Mouse (Mus musculus) midbrain, embryonic 10.5 days (tissue): ENCODE results near the gene Pspn. TPM values are rescaled to one million over a fixed set of nuclear protein-coding genes. Genes with fewer than 3 reads are reported as not detected.

Experiments used
- DNase-seq: peaks from one replicate; pipeline ENCODE4 v3.0.0-alpha.2; 2017; ENCODE audit warnings: low spot score
- H3K27ac ChIP-seq: fragments of 300-500 bp; sonication (generic); replicated peaks from 2 replicates; pipeline ENCODE4 v1.5.1; 2016; ENCODE audit warnings: mild to moderate bottlenecking
- H3K27me3 ChIP-seq: fragments of 300-500 bp; sonication (generic); 2 replicates; pipeline ENCODE4 v1.6.1; 2016; ENCODE audit warnings: low read depth, mild to moderate bottlenecking; ENCODE audit not compliant: poor library complexity, severe bottlenecking
- H3K36me3 ChIP-seq: fragments of 300-500 bp; sonication (generic); 2 replicates; pipeline ENCODE4 v1.6.1; 2016; ENCODE audit warnings: mild to moderate bottlenecking, moderate library complexity
- H3K4me1 ChIP-seq: fragments of 300-500 bp; sonication (generic); 2 replicates; pipeline ENCODE4 v1.6.1; 2016
- H3K4me3 ChIP-seq: fragments of 300-500 bp; sonication (generic); 2 replicates; pipeline ENCODE4 v1.5.1; 2016; ENCODE audit warnings: mild to moderate bottlenecking, moderate library complexity
- H3K9me3 ChIP-seq: fragments of 300-500 bp; sonication (generic); replicated peaks from 2 replicates; pipeline ENCODE4 v1.6.1; 2016; ENCODE audit warnings: mild to moderate bottlenecking
- WGBS: fragments of 180-500 bp; shearing (Covaris S2); methylation state at CpG from one replicate; pipeline ENCODE4 v1.1.7; 2016; 5-methylcytosine and 5-hydroxymethylcytosine counted together
- polyA plus RNA-seq: library from polyadenylated mRNA; unstranded; fragments of >200 nt; fragmentation: Nextera tagmentation; extraction: Ambion mirVana; gene quantifications from 2 replicates; pipeline ENCODE4 v1.2.1, GENCODE M21; 2016

Gene Pspn
- polyA plus RNA-seq: 0.76 and 0.94 TPM in 2 replicates

- 86% methylated on average over 9 of the region's 9 CpGs for WGBS
- H3K9me3 ChIP-seq: no peaks in the 10 kb centered on the region
Observed at GRCm38 (mm10) chr17:56999968-57000609, at the start of gene Pspn. Gene Pspn (minus strand): TSS chr17:57000018.

GRCm38 (mm10) chr17:57048816-57049215, 49.0 kb upstream of the Pspn start:
- Histone ChIP-seq H3K4me3 (no peak overlapping the region), H3K36me3 (peaks cover 87% of the 10 kb centered on the region), H3K9me3 (no peaks in the 10 kb centered on the region), H3K27me3 (no peaks in the 10 kb centered on the region), H3K4me1 (no peaks in the 10 kb centered on the region; the same call in 1 of the 2 replicates), H3K27ac (no peak overlapping the region)
- DNase-seq: no peak
- 90% methylated on average over 3 of the region's 3 CpGs for WGBS

More at GRCm38 (mm10) chr17:56999968-57000609, at the start of gene Pspn:
- peaks cover 20% of the 10 kb centered on the region for H3K4me1 ChIP-seq
- no peaks in the 10 kb centered on the region for H3K27me3 ChIP-seq
- H3K4me3 ChIP-seq: no peak within 1 kb of the TSS
- no peak for DNase-seq
- peaks cover 72% of the 10 kb centered on the region for H3K36me3 ChIP-seq
- no peak within 1 kb of the TSS for H3K27ac ChIP-seq

DNA sequence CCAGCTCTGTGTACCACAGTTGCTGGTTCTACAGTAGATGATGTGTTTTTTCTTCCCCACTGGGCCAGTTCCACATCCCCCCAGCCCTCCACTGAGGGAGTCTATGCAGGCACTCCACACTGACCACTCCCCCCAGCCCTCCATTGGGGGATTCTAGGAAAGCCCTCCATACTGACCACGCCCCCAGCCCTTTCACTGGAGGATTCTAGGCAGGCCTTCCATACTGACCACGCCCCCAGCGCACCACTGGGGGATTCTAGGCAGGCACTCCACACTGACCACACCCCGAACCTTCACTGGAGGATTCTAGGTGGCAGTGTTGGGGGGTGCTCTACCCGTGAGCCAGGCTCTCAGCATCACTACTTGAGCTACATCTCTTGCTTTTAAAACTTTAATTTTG, 47.6 kb upstream of the Pspn start:
- WGBS: 35% methylated on average over 5 of the region's 5 CpGs
- Histone ChIP-seq H3K9me3 (no peaks in the 10 kb centered on the region), H3K27ac (no peak overlapping the region), H3K4me3 (no peak overlapping the region), H3K4me1 (no peaks in the 10 kb centered on the region; the same call in 1 of the 2 replicates), H3K36me3 (peaks cover 72% of the 10 kb centered on the region), H3K27me3 (no peaks in the 10 kb centered on the region)
- DNase-seq: no peak

DNA sequence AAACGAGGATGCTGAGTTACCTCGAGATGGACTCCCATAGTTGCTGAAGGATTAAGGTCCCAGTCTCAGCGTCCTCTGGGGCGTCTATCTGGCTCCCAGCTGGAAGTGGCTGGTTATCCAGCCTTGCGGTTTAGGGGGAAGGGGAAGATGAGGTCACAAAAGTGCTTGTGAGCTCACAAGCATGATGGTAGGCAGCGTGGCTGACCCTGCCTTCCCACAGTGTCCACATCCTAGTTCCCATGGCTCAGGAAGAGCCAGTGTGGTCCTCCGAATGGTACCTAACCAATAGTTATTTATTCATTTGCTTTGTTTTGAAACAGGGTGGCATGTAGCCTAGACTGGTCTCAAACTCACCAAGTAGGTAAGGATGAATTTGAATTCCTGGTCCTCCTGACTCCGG, 41.7 kb upstream of the Pspn start, which contains the start of gene Slc25a41:
Gene Slc25a41 (minus strand): TSS at position 101 of the 400 bp plus-strand sequence.
- Histone ChIP-seq H3K36me3 (peaks cover 20% of the 10 kb centered on the region), H3K4me1 (peaks cover 6% of the 10 kb centered on the region; the same call in 1 of the 2 replicates), H3K27ac (no peak within 1 kb of the TSS), H3K4me3 (no peak within 1 kb of the TSS), H3K27me3 (peaks cover 31% of the 10 kb centered on the region), H3K9me3 (no peaks in the 10 kb centered on the region)
- DNase-seq: no peak
- WGBS: 70% methylated on average over 8 of the region's 8 CpGs

DNA sequence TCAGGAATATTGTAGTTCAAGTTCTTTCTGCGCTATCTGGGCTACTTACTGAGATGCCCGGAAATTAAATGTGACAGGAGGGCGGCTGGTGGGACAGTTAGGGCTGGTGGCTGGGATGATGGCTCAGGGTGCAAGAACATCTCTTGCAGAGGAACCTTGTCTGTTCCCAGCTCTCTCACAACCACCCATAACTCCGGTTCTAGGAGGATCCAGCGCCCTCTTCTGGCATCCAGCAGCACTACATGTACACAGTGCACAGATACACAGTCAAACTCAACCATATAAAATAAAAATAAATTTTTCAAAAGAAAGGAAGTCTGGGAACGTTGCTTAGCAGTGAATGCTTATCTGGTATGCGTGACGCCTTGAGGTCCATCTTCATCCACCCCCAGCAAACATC, 39.2 kb upstream of the Pspn start:
- Histone ChIP-seq H3K9me3 (no peaks in the 10 kb centered on the region), H3K27me3 (peaks cover 32% of the 10 kb centered on the region), H3K27ac (no peak overlapping the region), H3K4me1 (peaks cover 6% of the 10 kb centered on the region; the same call in 1 of the 2 replicates), H3K4me3 (no peak overlapping the region), H3K36me3 (no peaks in the 10 kb centered on the region)
- no peak for DNase-seq
- 41% methylated on average over 8 of the region's 8 CpGs for WGBS

GRCm38 (mm10) chr17:57032854-57033253, 33.0 kb upstream of the Pspn start:
- H3K4me1 ChIP-seq: peaks cover 27% of the 10 kb centered on the region
- H3K27me3 ChIP-seq: peaks cover 12% of the 10 kb centered on the region
- H3K4me3 ChIP-seq: peak overlapping the region; percentile 87
- no peaks in the 10 kb centered on the region for H3K9me3 ChIP-seq
- DNase-seq: no peak
- peaks cover 21% of the 10 kb centered on the region for H3K36me3 ChIP-seq
- H3K27ac ChIP-seq: peak overlapping the region; percentile 99
- 87% methylated on average over 4 of the region's 4 CpGs for WGBS

DNA sequence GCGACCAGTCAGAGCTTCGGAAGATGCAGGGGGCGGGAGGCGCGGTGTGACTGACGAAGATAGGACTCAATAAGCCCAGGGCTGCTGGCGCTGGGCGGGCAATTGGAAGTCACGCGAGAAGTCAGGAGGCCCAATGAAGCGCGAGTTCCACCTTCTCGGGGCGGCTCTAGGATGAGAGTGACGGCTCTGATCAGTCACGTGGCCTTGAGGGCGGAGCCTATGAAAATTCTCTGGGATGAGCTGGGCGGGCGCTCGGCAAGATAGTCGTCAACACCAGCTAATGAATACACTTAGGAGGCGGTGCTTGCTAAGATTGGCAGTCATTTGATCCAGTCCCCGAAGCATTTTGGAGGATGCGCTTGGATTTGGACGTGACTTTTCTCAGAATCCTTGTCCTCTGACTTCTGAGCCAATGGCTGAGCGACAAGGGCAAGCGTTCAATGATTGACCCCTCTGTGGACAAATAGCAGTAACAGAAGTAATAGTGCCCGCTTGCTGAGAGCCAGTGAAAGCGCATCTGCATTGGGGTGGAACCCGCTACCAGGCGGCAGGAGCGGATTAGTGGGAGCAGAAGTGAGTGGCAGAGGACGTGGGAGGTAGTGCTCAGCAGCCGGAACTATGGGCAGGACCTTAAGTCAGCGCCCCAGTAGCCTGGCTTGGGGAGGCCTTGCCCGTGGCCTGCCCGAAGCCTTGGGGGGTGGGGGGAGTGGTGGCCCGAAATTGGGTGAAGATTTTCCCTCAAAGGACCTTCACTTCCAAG, 32.0 kb upstream of the Pspn start:
- Histone ChIP-seq H3K4me3 (peak overlapping the region; percentile 87), H3K27me3 (peaks cover 4% of the 10 kb centered on the region; the same call in 1 of the 2 replicates), H3K27ac (peak overlapping the region; percentile 99), H3K36me3 (peaks cover 31% of the 10 kb centered on the region), H3K4me1 (peaks cover 27% of the 10 kb centered on the region), H3K9me3 (no peaks in the 10 kb centered on the region)
- peak; percentile 100 for DNase-seq
- under 1% methylated on average over 38 of the region's 38 CpGs for WGBS

DNA sequence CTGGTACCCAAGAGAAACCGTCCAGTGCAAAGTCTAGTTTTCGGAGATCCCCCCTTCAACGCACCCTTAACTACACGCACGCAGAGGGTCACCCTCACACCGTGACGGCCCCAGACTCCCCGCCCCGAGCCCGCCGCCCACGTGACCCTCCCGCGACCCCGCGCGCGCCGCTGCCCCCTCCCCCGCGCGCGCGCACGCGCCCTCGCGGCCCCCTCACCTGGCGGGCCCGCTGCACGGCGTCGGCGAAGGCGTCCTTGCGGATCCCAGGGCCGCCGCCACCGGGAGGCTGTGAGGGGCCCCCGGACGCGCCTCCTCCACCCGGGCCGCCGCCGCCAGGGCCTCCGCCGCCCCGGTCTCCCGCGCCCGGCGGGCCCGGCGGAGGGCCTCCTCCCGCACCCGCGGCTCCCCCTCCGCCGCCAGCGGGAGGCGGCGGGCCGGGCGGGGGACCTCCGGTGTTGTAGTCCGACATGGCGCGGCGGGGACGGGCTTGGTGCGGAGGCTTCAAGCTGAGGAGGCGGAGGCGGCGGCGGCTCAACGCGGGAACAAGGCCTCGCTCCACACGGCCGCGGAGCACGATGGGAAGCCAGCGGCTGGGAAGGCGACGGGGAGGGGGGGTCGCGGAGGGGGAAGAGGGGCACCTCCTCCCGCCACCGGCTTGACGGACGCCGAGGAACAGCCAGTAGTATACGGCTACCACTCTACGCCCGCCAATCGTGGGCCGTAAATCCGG, 31.3 kb upstream of the Pspn start, which contains the start of gene Khsrp:
Gene Khsrp (minus strand): TSS at position 592 of the 730 bp plus-strand sequence.
- H3K4me1 ChIP-seq: peaks cover 27% of the 10 kb centered on the region
- no peaks in the 10 kb centered on the region for H3K27me3 ChIP-seq
- peak within 1 kb of the TSS; percentile 87 for H3K4me3 ChIP-seq
- H3K27ac ChIP-seq: peak within 1 kb of the TSS; percentile 99
- WGBS: under 1% methylated on average over 92 of the region's 99 CpGs
- peak; percentile 65 for DNase-seq
- H3K36me3 ChIP-seq: peaks cover 38% of the 10 kb centered on the region
- no peaks in the 10 kb centered on the region for H3K9me3 ChIP-seq

- peaks cover 52% of the 10 kb centered on the region for H3K36me3 ChIP-seq
- 0 out of 2 replicates have a peak overlapping the region, but pooled peaks have one; percentile 99 for H3K27ac ChIP-seq
- 64% methylated on average over 8 of the region's 8 CpGs for WGBS
- peaks cover 27% of the 10 kb centered on the region for H3K4me1 ChIP-seq
- H3K27me3 ChIP-seq: no peaks in the 10 kb centered on the region
- peak overlapping the region; percentile 87 for H3K4me3 ChIP-seq
- no peaks in the 10 kb centered on the region for H3K9me3 ChIP-seq
- no peak for DNase-seq
Observed at GRCm38 (mm10) chr17:57029691-57030090, 29.9 kb upstream of the Pspn start.

- Histone ChIP-seq H3K4me1 (peaks cover 23% of the 10 kb centered on the region), H3K27ac (no peak overlapping the region), H3K4me3 (no peak overlapping the region), H3K36me3 (peaks cover 74% of the 10 kb centered on the region), H3K9me3 (no peaks in the 10 kb centered on the region), H3K27me3 (no peaks in the 10 kb centered on the region)
- WGBS: 92% methylated on average over 4 of the region's 4 CpGs
- no peak for DNase-seq
Observed at GRCm38 (mm10) chr17:57027471-57027870, 27.7 kb upstream of the Pspn start.

DNA sequence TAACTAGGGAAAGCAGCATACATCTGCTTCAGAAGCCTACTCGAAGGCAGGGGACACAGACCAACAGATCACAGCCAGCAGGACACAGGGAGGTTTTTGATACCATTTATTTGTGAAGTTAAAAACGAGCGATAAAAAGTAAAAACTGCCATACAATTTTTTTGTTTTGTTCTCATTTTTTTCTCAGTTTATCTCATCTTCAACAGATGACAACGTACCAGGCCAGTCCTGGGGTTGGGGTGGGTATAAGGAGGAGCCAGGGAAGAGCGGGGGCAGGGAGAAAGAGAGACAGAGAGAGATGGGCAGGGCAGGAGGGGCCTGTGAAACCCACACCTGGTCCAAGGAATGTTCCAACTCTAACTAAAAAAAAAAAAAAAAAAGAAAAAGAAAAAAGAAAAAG, 21.1 kb upstream of the Pspn start:
- H3K4me1 ChIP-seq: no peaks in the 10 kb centered on the region
- no peak overlapping the region for H3K4me3 ChIP-seq
- H3K27me3 ChIP-seq: no peaks in the 10 kb centered on the region
- H3K36me3 ChIP-seq: peaks cover 70% of the 10 kb centered on the region
- H3K9me3 ChIP-seq: no peaks in the 10 kb centered on the region
- 92% methylated on average over 5 of the region's 5 CpGs for WGBS
- H3K27ac ChIP-seq: no peak overlapping the region
- no peak for DNase-seq

DNA sequence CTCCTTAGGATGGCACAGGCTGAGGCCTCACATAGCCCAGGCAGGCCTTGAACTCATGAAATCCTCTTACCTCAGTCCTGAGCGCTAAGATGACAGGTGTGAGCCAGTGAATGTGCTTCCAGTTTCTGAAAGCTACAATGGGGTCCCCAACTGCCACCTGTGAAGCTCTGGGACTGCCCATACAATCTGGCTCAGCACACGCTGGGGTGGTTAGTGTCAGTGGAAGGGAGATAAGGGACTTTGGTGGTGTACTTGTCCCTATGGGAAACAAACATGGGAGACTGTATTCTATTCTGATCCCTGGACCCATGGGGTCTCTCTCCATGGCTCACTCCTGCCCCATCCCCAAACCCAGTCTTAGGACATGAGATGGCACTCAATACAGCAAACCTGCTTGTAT, 19.9 kb upstream of the Pspn start:
- Histone ChIP-seq H3K27ac (no peak overlapping the region), H3K9me3 (no peaks in the 10 kb centered on the region), H3K27me3 (no peaks in the 10 kb centered on the region), H3K4me3 (no peak overlapping the region), H3K36me3 (peaks cover 57% of the 10 kb centered on the region), H3K4me1 (no peaks in the 10 kb centered on the region)
- 85% methylated on average over 2 of the region's 2 CpGs for WGBS
- DNase-seq: no peak
